Mouse (Mus musculus) stomach, postnatal 0 days (tissue): ENCODE measurements around the gene Ptpn13.

Experiments
- CTCF ChIP-seq: IDR thresholded peaks from 2 replicates; pipeline ENCODE4 v1.5.1; 2016; ENCODE audit warnings: antibody characterized with exemption, low read depth, mild to moderate bottlenecking, moderate library complexity
- EP300 ChIP-seq: optimal IDR thresholded peaks from 2 replicates; pipeline ENCODE3; 2016; ENCODE audit warnings: antibody characterized with exemption

- TF ChIP-seq CTCF (no peak), EP300 (no peak)
These were observed 168.6 kb downstream of the Ptpn13 start for GRCm38 (mm10) chr5:103593575-103593974.
